Mouse (Mus musculus) hindbrain, embryonic 11.5 days (tissue): ENCODE data around the gene Garem2. TPM values are rescaled to one million over a fixed set of nuclear protein-coding genes. Genes with fewer than 3 reads are reported as not detected.

Experiments
- ATAC-seq: fragments of 200-750 bp; cut with Nextera tagmentation; 2 replicates; pipeline ENCODE4 v1.8.0; 2017; ENCODE audit warnings: mild to moderate bottlenecking, moderate TSS enrichment, moderate library complexity; ENCODE audit not compliant: low FRiP score
- DNase-seq: peaks from one replicate; pipeline ENCODE4 v3.0.0-alpha.2; 2015; ENCODE audit warnings: low spot score
- H3K27ac ChIP-seq: fragments of 300-500 bp; sonication (generic); 2 replicates; pipeline ENCODE4 v1.5.1; 2014; ENCODE audit warnings: mild to moderate bottlenecking, low read depth, low read length
- H3K27me3 ChIP-seq: fragments of 300-500 bp; sonication (generic); 2 replicates; pipeline ENCODE4 v1.6.1; 2014; ENCODE audit warnings: mild to moderate bottlenecking, low read length, moderate library complexity, mixed read lengths; ENCODE audit not compliant: control insufficient read depth, insufficient read depth
- H3K36me3 ChIP-seq: fragments of 300-500 bp; sonication (generic); 2 replicates; pipeline ENCODE4 v1.6.1; 2014; ENCODE audit warnings: mild to moderate bottlenecking, low read length, moderate library complexity, mixed read lengths; ENCODE audit not compliant: control insufficient read depth, insufficient read depth
- H3K4me1 ChIP-seq: fragments of 300-500 bp; sonication (generic); replicated peaks from 2 replicates; pipeline ENCODE4 v1.6.1; 2014; ENCODE audit warnings: low read length, mixed read lengths; ENCODE audit not compliant: control insufficient read depth, insufficient read depth
- H3K4me2 ChIP-seq: fragments of 300-500 bp; sonication (generic); replicated peaks from 2 replicates; pipeline ENCODE4 v1.6.1; 2014; ENCODE audit warnings: mild to moderate bottlenecking, low read depth, low read length
- H3K4me3 ChIP-seq: fragments of 300-500 bp; sonication (generic); 2 replicates; pipeline ENCODE4 v1.5.1; 2014; ENCODE audit warnings: low read depth, low read length
- H3K9ac ChIP-seq: fragments of 300-500 bp; sonication (generic); 2 replicates; pipeline ENCODE4 v1.6.1; 2014; ENCODE audit warnings: low read depth, low read length
- H3K9me3 ChIP-seq: fragments of 300-500 bp; sonication (generic); 2 replicates; pipeline ENCODE4 v1.6.1; 2016; ENCODE audit warnings: low read length; ENCODE audit not compliant: control insufficient read depth
- WGBS: fragments of 180-500 bp; shearing (Covaris S2); extraction: QIAGEN DNeasy Blood & Tissue Kit; methylation state at CpG from one replicate; pipeline ENCODE4 v1.1.7; 2014; 5-methylcytosine and 5-hydroxymethylcytosine counted together
- polyA plus RNA-seq: library from polyadenylated mRNA; unstranded; fragments of >200 nt; fragmentation: Nextera tagmentation; extraction: Ambion mirVana; gene quantifications from 2 replicates; pipeline ENCODE4 v1.2.1, GENCODE M21; 2014

Gene Garem2
- polyA plus RNA-seq, 1 experiment from 2014 or later = 18.2 TPM

DNA sequence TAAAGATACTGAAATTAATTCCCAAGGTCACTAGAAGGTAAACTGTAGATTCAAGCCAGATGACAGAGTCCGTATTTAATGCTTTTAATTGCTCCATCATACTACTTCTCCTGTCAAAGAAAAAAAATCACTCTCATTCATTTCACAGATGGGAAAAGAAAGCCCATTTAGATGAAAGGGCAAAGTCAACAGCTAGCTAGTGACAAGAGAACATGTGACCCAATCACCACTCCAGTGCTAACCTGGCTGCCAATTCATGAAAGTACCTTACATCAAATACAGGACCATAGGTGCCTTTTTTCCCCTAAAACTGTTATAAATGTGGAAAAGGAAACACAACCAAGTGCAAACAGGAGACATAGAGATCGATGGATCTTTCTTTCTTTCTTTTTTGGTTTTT lies 48.3 kb downstream of the Garem2 start:
- 94% methylated on average over 2 of the region's 2 CpGs for WGBS
- no peak for DNase-seq
- ATAC-seq = no peak
- 0 out of 2 replicates have a peak, but pooled peaks cover 2% of the 10 kb centered on the region for H3K4me1 ChIP-seq
- H3K27me3 ChIP-seq = no peaks in the 10 kb centered on the region
- H3K9ac ChIP-seq = no peak overlapping the region
- H3K27ac ChIP-seq = no peak overlapping the region
- H3K4me3 ChIP-seq = no peak overlapping the region
- H3K36me3 ChIP-seq = no peaks in the 10 kb centered on the region
- no peaks in the 10 kb centered on the region for H3K9me3 ChIP-seq
- H3K4me2 ChIP-seq = no peak overlapping the region

DNA sequence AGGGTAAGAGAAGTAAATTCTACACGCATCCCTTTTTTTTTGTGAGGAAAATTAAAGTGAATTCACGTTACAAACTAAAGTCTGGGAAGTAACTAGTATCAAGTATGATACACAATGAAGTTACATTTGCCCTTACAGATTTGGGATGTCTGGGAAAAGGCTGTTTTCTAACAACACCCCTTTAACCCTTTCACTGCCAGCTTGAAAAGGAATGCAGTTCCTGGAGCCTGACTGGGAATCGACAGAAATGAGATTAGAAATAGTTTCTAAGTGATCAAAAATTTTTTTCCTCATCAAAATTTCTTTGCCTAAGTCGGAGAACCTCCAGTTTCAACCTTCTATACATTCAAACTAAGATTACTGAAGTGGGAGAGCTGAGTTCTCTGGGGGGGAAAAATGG lies 49.1 kb downstream of the Garem2 start:
- Histone ChIP-seq H3K4me3 (peak overlapping the region; percentile 71), H3K27me3 (no peaks in the 10 kb centered on the region), H3K4me2 (peak overlapping the region; percentile 71), H3K4me1 (0 out of 2 replicates have a peak, but pooled peaks cover 2% of the 10 kb centered on the region), H3K36me3 (no peaks in the 10 kb centered on the region), H3K9me3 (no peaks in the 10 kb centered on the region), H3K9ac (peak overlapping the region; percentile 78), H3K27ac (no peak overlapping the region)
- DNase-seq = peak; percentile 55
- no peak for ATAC-seq
- WGBS = 26% methylated on average over 4 of the region's 4 CpGs

DNA sequence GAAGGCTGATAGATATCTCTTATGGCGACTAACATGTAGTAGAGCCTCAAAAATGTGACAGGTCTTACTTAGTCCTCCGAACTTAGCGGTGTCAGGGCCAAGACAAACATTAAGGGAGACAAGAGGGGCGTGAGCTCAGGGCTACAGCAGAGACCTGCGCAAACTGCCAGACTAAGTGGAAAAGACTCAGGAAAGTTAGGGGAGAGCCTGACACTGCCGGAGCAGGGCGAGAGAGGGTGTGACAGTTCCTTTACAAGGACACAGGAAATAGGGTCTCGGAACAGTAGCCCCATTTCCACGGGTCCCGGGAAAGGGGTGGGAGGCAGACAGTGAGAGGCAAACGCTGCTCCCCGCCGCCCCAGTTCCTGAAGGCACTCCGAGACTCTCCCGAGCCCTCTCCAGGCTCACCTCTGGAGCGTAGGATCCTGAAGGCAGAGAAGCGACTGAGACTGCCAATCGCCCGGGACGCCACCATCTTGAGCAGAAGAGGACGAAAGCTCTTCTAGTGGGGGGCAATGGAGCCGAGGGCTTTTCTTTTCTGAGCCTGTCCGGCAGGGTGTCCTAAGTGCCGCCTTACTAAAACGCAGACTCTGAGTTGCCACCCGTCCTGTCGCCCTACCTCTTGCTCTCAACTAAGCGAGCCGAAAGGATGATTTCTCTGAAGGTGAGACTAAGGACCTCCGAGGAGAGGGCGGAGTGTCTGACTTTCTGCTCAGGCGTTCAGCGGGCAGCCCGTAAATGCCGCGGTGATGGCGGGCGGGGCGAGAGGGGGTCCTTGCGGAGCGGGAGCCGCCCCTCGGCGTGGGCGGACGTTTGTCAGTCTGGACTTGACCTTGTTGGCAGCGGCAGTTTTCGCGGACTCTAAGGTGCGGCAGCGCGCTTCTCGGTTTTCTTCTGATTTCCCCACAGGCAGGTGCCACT lies 49.8 kb downstream of the Garem2 start, which contains the start of the genes Hadha and Hadhb:
Gene Hadha (minus strand): TSS at position 689 of the 921 bp plus-strand sequence.
Gene Hadhb (plus strand): TSS at position 775 of the 921 bp plus-strand sequence.
- Histone ChIP-seq H3K9me3 (no peaks in the 10 kb centered on the region), H3K4me3 (peak within 1 kb of the TSS; percentile 71), H3K4me2 (peak within 1 kb of the TSS; percentile 75), H3K27ac (peak within 1 kb of the TSS; percentile 56), H3K9ac (peak within 1 kb of the TSS; percentile 78), H3K4me1 (0 out of 2 replicates have a peak, but pooled peaks cover 2% of the 10 kb centered on the region), H3K36me3 (no peaks in the 10 kb centered on the region), H3K27me3 (no peaks in the 10 kb centered on the region)
- under 1% methylated on average over 53 of the region's 53 CpGs for WGBS
- ATAC-seq (peak; percentile 92), DNase-seq (peak; percentile 93)

DNA sequence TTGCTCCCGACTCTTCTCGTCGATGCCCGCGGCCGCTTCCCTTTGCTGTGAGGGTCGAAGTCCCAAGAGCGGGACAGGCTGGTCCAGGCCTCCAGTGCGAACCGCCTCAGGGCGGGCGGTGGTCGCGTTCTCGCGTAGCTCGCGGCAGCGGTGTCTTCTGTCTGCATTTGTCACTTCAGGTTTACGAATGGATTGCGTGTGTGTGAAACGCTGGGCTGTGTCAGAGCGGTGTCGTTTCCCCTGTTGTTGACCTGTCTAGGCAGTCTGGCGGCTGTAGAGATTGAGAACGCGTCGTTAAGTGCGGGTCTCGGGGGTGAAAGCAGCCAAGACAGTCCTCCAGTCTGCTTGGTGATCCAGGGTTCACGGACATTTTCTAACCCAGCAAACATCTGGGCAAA lies 50.4 kb downstream of the Garem2 start:
- peak overlapping the region; percentile 75 for H3K4me2 ChIP-seq
- no peaks in the 10 kb centered on the region for H3K27me3 ChIP-seq
- ATAC-seq (peak; percentile 82), DNase-seq (no peak)
- H3K27ac ChIP-seq = peak overlapping the region; percentile 56; the same call in 1 of the 2 replicates
- H3K4me3 ChIP-seq = peak overlapping the region; percentile 71
- no peaks in the 10 kb centered on the region for H3K9me3 ChIP-seq
- WGBS = under 1% methylated on average over 31 of the region's 31 CpGs
- peak overlapping the region; percentile 78 for H3K9ac ChIP-seq
- no peaks in the 10 kb centered on the region for H3K36me3 ChIP-seq
- H3K4me1 ChIP-seq = 0 out of 2 replicates have a peak, but pooled peaks cover 2% of the 10 kb centered on the region

GRCm38 (mm10) chr5:30155821-30156629 lies 51.1 kb downstream of the Garem2 start:
- WGBS = 45% methylated on average over 13 of the region's 13 CpGs
- Histone ChIP-seq H3K27me3 (no peaks in the 10 kb centered on the region), H3K27ac (no peak overlapping the region), H3K4me1 (0 out of 2 replicates have a peak, but pooled peaks cover 2% of the 10 kb centered on the region), H3K9ac (peak overlapping the region; percentile 78), H3K4me2 (peak overlapping the region; percentile 75), H3K36me3 (no peaks in the 10 kb centered on the region), H3K4me3 (peak overlapping the region; percentile 71), H3K9me3 (no peaks in the 10 kb centered on the region)
- no peak; the same call in 1 of the 2 replicates for ATAC-seq
- DNase-seq = no peak

DNA sequence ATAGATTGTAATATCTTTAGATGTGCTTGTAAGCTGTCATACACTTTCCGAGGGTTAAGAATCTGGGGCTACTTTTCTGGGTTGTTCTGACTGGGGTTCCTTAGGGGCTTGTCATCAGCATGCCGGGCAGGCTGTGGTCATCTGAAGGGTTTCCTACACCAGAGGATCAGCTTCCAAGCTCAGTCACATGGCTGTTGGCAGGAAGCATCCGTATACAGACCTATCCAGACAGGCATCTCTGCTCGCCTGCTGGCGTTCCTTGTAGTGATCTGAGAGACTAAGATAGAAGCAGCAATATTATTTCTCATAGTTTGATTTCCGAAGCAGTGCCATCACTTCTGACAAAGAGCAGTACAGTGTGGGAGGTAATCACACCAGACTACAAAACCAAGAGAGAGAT lies 54.6 kb downstream of the Garem2 start:
- WGBS = 89% methylated on average over 6 of the region's 6 CpGs
- no peaks in the 10 kb centered on the region for H3K36me3 ChIP-seq
- ATAC-seq (no peak), DNase-seq (no peak)
- no peak overlapping the region for H3K27ac ChIP-seq
- no peak overlapping the region for H3K4me3 ChIP-seq
- no peak overlapping the region for H3K4me2 ChIP-seq
- H3K9me3 ChIP-seq = no peaks in the 10 kb centered on the region
- H3K9ac ChIP-seq = no peak overlapping the region
- no peaks in the 10 kb centered on the region for H3K27me3 ChIP-seq
- 0 out of 2 replicates have a peak, but pooled peaks cover 2% of the 10 kb centered on the region for H3K4me1 ChIP-seq

- no peaks in the 10 kb centered on the region for H3K36me3 ChIP-seq
- H3K4me3 ChIP-seq = no peak overlapping the region
These were observed 56.9 kb downstream of the Garem2 start for GRCm38 (mm10) chr5:30161836-30162235.

DNA sequence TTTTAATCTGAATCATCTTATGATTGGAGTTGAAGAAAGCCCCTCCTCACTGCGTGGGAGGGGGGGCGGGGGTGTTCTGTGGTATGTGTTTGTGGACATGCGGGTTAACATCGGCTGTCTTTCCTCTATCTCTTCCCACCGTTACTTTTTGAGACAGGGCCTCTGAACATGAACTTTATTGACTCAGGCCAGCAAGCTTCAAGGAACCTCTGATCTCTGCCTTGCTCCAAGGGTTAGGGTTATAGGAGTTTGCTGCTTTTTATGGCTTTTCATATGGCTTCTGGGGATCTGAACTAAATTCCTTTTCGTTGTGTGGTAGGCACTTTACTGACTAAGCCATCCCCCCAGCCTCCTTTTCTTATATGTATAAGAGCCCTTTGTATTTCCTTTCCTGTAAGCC lies 57.4 kb downstream of the Garem2 start:
- Histone ChIP-seq H3K9me3 (no peaks in the 10 kb centered on the region), H3K36me3 (no peaks in the 10 kb centered on the region), H3K9ac (no peak overlapping the region), H3K27me3 (no peaks in the 10 kb centered on the region), H3K4me3 (no peak overlapping the region), H3K4me1 (no peaks in the 10 kb centered on the region), H3K27ac (no peak overlapping the region), H3K4me2 (no peak overlapping the region)
- no peak for DNase-seq
- ATAC-seq = no peak
- WGBS = 82% methylated on average over 6 of the region's 6 CpGs

More at GRCm38 (mm10) chr5:30161836-30162235, 56.9 kb downstream of the Garem2 start:
- Histone ChIP-seq H3K27me3 (no peaks in the 10 kb centered on the region), H3K27ac (no peak overlapping the region), H3K9me3 (no peaks in the 10 kb centered on the region), H3K4me1 (no peaks in the 10 kb centered on the region), H3K4me2 (no peak overlapping the region), H3K9ac (no peak overlapping the region)
- DNase-seq (no peak), ATAC-seq (no peak)
- WGBS = 92% methylated on average over 1 of the region's 1 CpGs
